Mouse (Mus musculus) testis, adult 2 months (tissue): Measurements from ENCODE around the gene Hdac7.

Source experiments
- CTCF ChIP-seq: fragments of 200-500 bp; IDR thresholded peaks from 2 replicates; pipeline ENCODE4 v1.5.1; 2012; ENCODE audit warnings: low read depth, mild to moderate bottlenecking, inconsistent platforms, low read length, moderate library complexity; ENCODE audit not compliant: control insufficient read depth, insufficient read depth, insufficient replicate concordance
- POLR2A ChIP-seq: fragments of 200-500 bp; IDR thresholded peaks from 2 replicates; pipeline ENCODE4 v1.6.1; 2012; ENCODE audit warnings: low read depth, mild to moderate bottlenecking, inconsistent platforms, low read length, moderate library complexity; ENCODE audit not compliant: control insufficient read depth

DNA sequence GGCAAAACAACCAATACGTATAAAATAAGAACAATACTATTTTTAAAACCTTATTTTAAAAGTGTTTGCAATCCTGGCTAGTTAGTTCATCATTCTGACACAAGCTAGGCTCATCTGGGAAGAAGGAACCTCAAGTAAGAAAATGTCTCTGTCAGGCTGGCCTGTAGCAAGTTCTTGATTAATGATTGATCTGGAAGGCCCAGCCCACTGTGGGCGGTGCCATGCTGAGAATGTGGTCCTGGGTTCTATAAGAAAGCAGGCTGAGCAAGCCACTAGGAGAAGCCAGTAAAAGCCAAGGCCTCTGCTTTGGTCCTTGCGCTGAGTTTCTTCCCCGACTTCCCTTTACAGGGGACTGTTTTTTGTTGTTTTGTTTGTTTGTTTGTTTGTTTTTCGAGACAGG lies 91.8 kb downstream of the Hdac7 start:
- TF ChIP-seq CTCF = no peak
- no peak for TF ChIP-seq POLR2A
